Mouse (Mus musculus) olfactory bulb, adult 2 months (tissue): ENCODE results near the gene Ier5l.

Experiments
- CTCF ChIP-seq: fragments of 200-500 bp; IDR thresholded peaks from 2 replicates; pipeline ENCODE4 v1.5.1; 2012; ENCODE audit warnings: low read depth, mild to moderate bottlenecking, low read length, moderate library complexity; ENCODE audit not compliant: insufficient read depth
- POLR2A ChIP-seq: fragments of 200-500 bp; IDR thresholded peaks from 2 replicates; pipeline ENCODE4 v1.6.1; 2012; ENCODE audit warnings: mild to moderate bottlenecking, low read depth, low read length, moderate library complexity; ENCODE audit not compliant: insufficient read depth

- TF ChIP-seq CTCF (no peak), POLR2A (no peak)
Measured at GRCm38 (mm10) chr2:30478526-30478925, 4.5 kb upstream of the Ier5l start.
